Comparison of ENCODE assay signal across 8 mouse cellular contexts in the genomic region with DNA sequence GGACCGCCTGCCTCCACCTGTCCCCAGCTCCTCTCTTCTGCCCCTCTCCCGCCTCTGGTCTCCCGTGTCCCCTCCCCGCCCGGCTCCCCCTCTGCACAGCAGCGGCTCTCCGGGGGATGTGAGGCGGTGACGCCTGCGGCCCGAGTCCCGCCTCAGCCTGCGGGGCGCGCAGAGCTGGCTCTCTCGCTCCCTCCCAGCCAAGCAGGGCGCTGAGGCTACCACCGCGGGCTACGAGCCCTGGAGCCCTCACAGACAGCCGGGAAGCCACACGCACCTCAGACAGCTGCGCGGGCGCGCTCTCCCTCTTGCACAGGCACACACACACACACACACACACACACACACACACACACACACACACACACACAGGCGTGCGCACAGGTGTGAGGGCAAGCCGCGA. TPM values are rescaled to one million over a fixed set of nuclear protein-coding genes. Genes with fewer than 3 reads are reported as not detected.
DNase-seq lines count a peak whose midpoint lies in the region; ATAC-seq lines count a peak whose summit lies in the region.

No protein-coding gene starts in this region.

- peak overlapping the region; percentile 98 for H3K4me2 ChIP-seq in kidney, embryonic 15.5 days
- H3K4me2 ChIP-seq in embryonic facial prominence, embryonic 15.5 days (replicated peaks), result peak overlapping the region; percentile 98
- H3K4me2 ChIP-seq in hindbrain, embryonic 14.5 days (replicated peaks), result peak overlapping the region; percentile 70
- H3K4me2 ChIP-seq in limb, embryonic 11.5 days (ENCODE audit: low read depth, severe bottlenecking), result peak overlapping the region; percentile 96
- H3K4me2 ChIP-seq in neural tube, embryonic 15.5 days, result peak overlapping the region; percentile 72

- H3K9ac ChIP-seq in kidney, embryonic 15.5 days, result peak overlapping the region; percentile 38; the same call in 1 of the 2 replicates
- H3K9ac ChIP-seq in embryonic facial prominence, embryonic 15.5 days, result no peak overlapping the region
- H3K9ac ChIP-seq in hindbrain, embryonic 14.5 days, result peak overlapping the region; percentile 79
- H3K9ac ChIP-seq in limb, embryonic 11.5 days (ENCODE audit: low read length), result no peak overlapping the region
- peak overlapping the region; percentile 59 for H3K9ac ChIP-seq in neural tube, embryonic 15.5 days (replicated peaks)

- H3K36me3 ChIP-seq in kidney, embryonic 15.5 days, result no peaks in the 10 kb centered on the region
- no peaks in the 10 kb centered on the region for H3K36me3 ChIP-seq in embryonic facial prominence, embryonic 15.5 days
- 0 out of 2 replicates have a peak, but pooled peaks cover 5% of the 10 kb centered on the region for H3K36me3 ChIP-seq in hindbrain, embryonic 14.5 days (replicated peaks; ENCODE audit: control insufficient read depth, insufficient read depth)
- H3K36me3 ChIP-seq in limb, embryonic 11.5 days (ENCODE audit: control insufficient read depth, insufficient read depth, low read length), result no peaks in the 10 kb centered on the region
- H3K36me3 ChIP-seq in neural tube, embryonic 15.5 days, result no peaks in the 10 kb centered on the region

- DNase-seq in kidney, postnatal 25 days, result no peak
- DNase-seq in adrenal gland, postnatal 10 days, result peak; percentile 46
- peak; percentile 46 for DNase-seq in hindbrain, embryonic 14.5 days (ENCODE audit: low spot score)
- DNase-seq in limb, embryonic 11.5 days (ENCODE audit: low spot score), result no peak
- no peak for DNase-seq in retina, postnatal 1 day

- ATAC-seq in kidney, embryonic 15.5 days (replicated peaks; ENCODE audit: low FRiP score), result peak; percentile 71
- peak; percentile 83 for ATAC-seq in embryonic facial prominence, embryonic 15.5 days (ENCODE audit: insufficient number of reproducible peaks, low FRiP score, low TSS enrichment, low read depth)
- peak; percentile 88 for ATAC-seq in hindbrain, embryonic 14.5 days (ENCODE audit: low FRiP score)
- peak; percentile 75 for ATAC-seq in limb, embryonic 11.5 days (ENCODE audit: insufficient number of reproducible peaks, low FRiP score, low TSS enrichment, low read depth)
- ATAC-seq in neural tube, embryonic 15.5 days (ENCODE audit: low FRiP score), result peak; percentile 91

- peak overlapping the region; percentile 55 for H3K4me3 ChIP-seq in kidney, embryonic 15.5 days (replicated peaks)
- peak overlapping the region; percentile 48 for H3K4me3 ChIP-seq in embryonic facial prominence, embryonic 15.5 days (replicated peaks)
- peak overlapping the region; percentile 69 for H3K4me3 ChIP-seq in hindbrain, embryonic 14.5 days (replicated peaks; ENCODE audit: low read length)
- H3K4me3 ChIP-seq in limb, embryonic 11.5 days (ENCODE audit: low read depth, low read length), result peak overlapping the region; percentile 41
- peak overlapping the region; percentile 58 for H3K4me3 ChIP-seq in neural tube, embryonic 15.5 days (replicated peaks)

- peaks cover 17% of the 10 kb centered on the region for H3K4me1 ChIP-seq in kidney, embryonic 15.5 days
- H3K4me1 ChIP-seq in embryonic facial prominence, embryonic 15.5 days, result peaks cover 13% of the 10 kb centered on the region
- H3K4me1 ChIP-seq in hindbrain, embryonic 14.5 days (replicated peaks; ENCODE audit: control insufficient read depth, insufficient read depth, low read length), result peaks cover 8% of the 10 kb centered on the region; the same call in 1 of the 2 replicates
- peaks cover 6% of the 10 kb centered on the region; the same call in 1 of the 2 replicates for H3K4me1 ChIP-seq in limb, embryonic 11.5 days (ENCODE audit: control insufficient read depth, insufficient read depth, low read length)
- H3K4me1 ChIP-seq in neural tube, embryonic 15.5 days, result peaks cover 13% of the 10 kb centered on the region

- H3K27me3 ChIP-seq in kidney, embryonic 15.5 days, result peaks cover 26% of the 10 kb centered on the region
- peaks cover 14% of the 10 kb centered on the region for H3K27me3 ChIP-seq in embryonic facial prominence, embryonic 15.5 days
- no peaks in the 10 kb centered on the region; the same call in 1 of the 2 replicates for H3K27me3 ChIP-seq in hindbrain, embryonic 14.5 days (ENCODE audit: control insufficient read depth, insufficient read depth, low read length)
- H3K27me3 ChIP-seq in limb, embryonic 11.5 days (ENCODE audit: control insufficient read depth, insufficient read depth, low read length), result peaks cover 19% of the 10 kb centered on the region
- no peaks in the 10 kb centered on the region for H3K27me3 ChIP-seq in neural tube, embryonic 15.5 days (replicated peaks)

- no peak overlapping the region for H3K27ac ChIP-seq in kidney, embryonic 15.5 days
- H3K27ac ChIP-seq in embryonic facial prominence, embryonic 15.5 days (replicated peaks), result no peak overlapping the region
- H3K27ac ChIP-seq in hindbrain, embryonic 14.5 days, result peak overlapping the region; percentile 60
- H3K27ac ChIP-seq in limb, embryonic 11.5 days (replicated peaks; ENCODE audit: low read depth, low read length), result no peak overlapping the region
- peak overlapping the region; percentile 54 for H3K27ac ChIP-seq in neural tube, embryonic 15.5 days (replicated peaks)

- H3K9me3 ChIP-seq in kidney, embryonic 15.5 days (replicated peaks), result no peaks in the 10 kb centered on the region
- H3K9me3 ChIP-seq in embryonic facial prominence, embryonic 15.5 days (replicated peaks), result no peaks in the 10 kb centered on the region
- H3K9me3 ChIP-seq in hindbrain, embryonic 14.5 days (ENCODE audit: control insufficient read depth, low read length), result no peaks in the 10 kb centered on the region
- no peaks in the 10 kb centered on the region for H3K9me3 ChIP-seq in limb, embryonic 11.5 days (ENCODE audit: control insufficient read depth, low read length)
- no peaks in the 10 kb centered on the region for H3K9me3 ChIP-seq in neural tube, embryonic 15.5 days (replicated peaks)

- under 1% methylated on average over 23 of the region's 30 CpGs for WGBS in kidney, embryonic 15.5 days
- whole genome bisulfite sequencing in embryonic facial prominence, embryonic 15.5 days, result under 1% methylated on average over 28 of the region's 30 CpGs
- 1% methylated on average over 21 of the region's 30 CpGs for WGBS in hindbrain, embryonic 14.5 days
- 0% methylated on average over 29 of the region's 30 CpGs for WGBS in limb, embryonic 11.5 days
- 0% methylated on average over 28 of the region's 30 CpGs for WGBS in neural tube, embryonic 15.5 days

RNA-seq across cellular contexts. Expression of a gene that starts 0.4 kb away (rescaled TPM):
- polyA plus RNA-seq in kidney, embryonic 15.5 days (2015; fragmentation: Nextera tagmentation; extraction: Ambion mirVana), result 2.9 and 3.2 TPM in 2 replicates
- 1 to 10 TPM; 1.4 to 2.3 TPM for total RNA-seq in adrenal gland, postnatal 10 days (2021)
- polyA plus RNA-seq in embryonic facial prominence, embryonic 15.5 days (2015; fragmentation: Nextera tagmentation; extraction: Ambion mirVana), result 0.94 and 1.1 TPM in 2 replicates
- 18.7 and 21.1 TPM in 2 replicates for polyA plus RNA-seq in hindbrain, embryonic 14.5 days (2014; fragmentation: Nextera tagmentation; extraction: Ambion mirVana)
- polyA plus RNA-seq in limb, embryonic 11.5 days (2014; fragmentation: Nextera tagmentation; extraction: Ambion mirVana), result 0.08 TPM in 1 of 2 replicates, not detected in the other
- 15.5 and 17.7 TPM in 2 replicates for polyA plus RNA-seq in neural tube, embryonic 15.5 days (2015; fragmentation: Nextera tagmentation; extraction: Ambion mirVana)

Comparison
In these comparisons a context has a peak if more than half of its experiments do, and no peak if none do; other contexts are left out.
1. H3K27ac ChIP-seq: peak in hindbrain, embryonic 14.5 days (single experiment) and neural tube, embryonic 15.5 days (single experiment); none in kidney, embryonic 15.5 days (single experiment), embryonic facial prominence, embryonic 15.5 days (single experiment) and limb, embryonic 11.5 days (single experiment).
2. H3K9ac ChIP-seq: peak in kidney, embryonic 15.5 days (single experiment), hindbrain, embryonic 14.5 days (single experiment) and neural tube, embryonic 15.5 days (single experiment); none in embryonic facial prominence, embryonic 15.5 days (single experiment) and limb, embryonic 11.5 days (single experiment).
3. DNase-seq: peak in adrenal gland, postnatal 10 days (single experiment) and hindbrain, embryonic 14.5 days (single experiment); none in kidney, postnatal 25 days (0 of 2), limb, embryonic 11.5 days (single experiment) and retina, postnatal 1 day (single experiment).
4. Peak in every context shown above with its lines, with median percentiles within 50 percentile points of each other: ATAC-seq, H3K4me2 ChIP-seq and H3K4me3 ChIP-seq.